Comparison of ENCODE assay signal across 8 mouse cellular contexts in the genomic region with DNA sequence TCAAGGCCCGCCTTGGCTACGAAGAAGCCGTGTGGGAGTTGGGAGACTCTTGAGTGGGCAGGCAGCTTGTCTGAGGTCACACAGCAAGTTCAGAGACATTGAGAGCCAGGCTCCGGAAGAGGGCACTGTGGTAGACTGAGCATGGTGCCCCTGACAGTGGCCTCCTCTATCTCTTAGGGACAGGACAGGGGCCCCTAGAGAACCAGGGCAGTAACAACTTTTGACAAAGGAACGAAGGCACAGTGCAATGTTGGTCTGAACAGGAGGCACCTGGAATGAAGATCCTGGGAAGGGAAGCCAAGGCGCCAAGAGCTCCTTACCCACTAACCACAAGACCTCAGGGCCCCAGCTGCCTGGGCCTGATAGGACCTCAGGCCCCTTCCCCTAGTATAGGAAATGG. TPM values are rescaled to one million over a fixed set of nuclear protein-coding genes. Genes with fewer than 3 reads are reported as not detected.
A peak's percentile ranks its signal among the peaks of the same experiment; 100 is the strongest.
DNase-seq lines count a peak whose midpoint lies in the region; ATAC-seq and TF ChIP-seq lines count a peak whose summit lies in the region.

No protein-coding gene starts in this region.

- peak overlapping the region; percentile 51; the same call in 1 of the 2 replicates for H3K9ac ChIP-seq in kidney, embryonic 16.5 days (replicated peaks; ENCODE audit: low read length)
- peak overlapping the region; percentile 70 for H3K9ac ChIP-seq in liver, embryonic 15.5 days

- no peaks in the 10 kb centered on the region for H3K27me3 ChIP-seq in kidney, embryonic 16.5 days (ENCODE audit: insufficient read depth, low read length)
- H3K27me3 ChIP-seq in liver, embryonic 15.5 days = no peaks in the 10 kb centered on the region
- H3K27me3 ChIP-seq in testis, adult 2 months (ENCODE audit: control insufficient read depth, insufficient read depth, low read length) = no peaks in the 10 kb centered on the region

- intact Hi-C loops in left cerebral cortex, postnatal 14 days (cut with DNase I) = no loop called here

- no peaks in the 10 kb centered on the region for H3K36me3 ChIP-seq in kidney, embryonic 16.5 days (ENCODE audit: insufficient read depth, low read length)
- peaks cover 12% of the 10 kb centered on the region for H3K36me3 ChIP-seq in liver, embryonic 15.5 days (replicated peaks)
- no peaks in the 10 kb centered on the region for H3K36me3 ChIP-seq in testis, adult 2 months (ENCODE audit: control insufficient read depth, insufficient read depth, low read length)

- no peak for ATAC-seq in kidney, embryonic 16.5 days (ENCODE audit: low FRiP score, low TSS enrichment)
- ATAC-seq in erythroid progenitor cell, adult 5-6 weeks (replicated peaks; ENCODE audit: low FRiP score, poor library complexity, severe bottlenecking) = peak; percentile 74
- peak; percentile 79 for ATAC-seq in liver, embryonic 15.5 days (ENCODE audit: insufficient read depth)

- H3K4me3 ChIP-seq in kidney, embryonic 16.5 days (ENCODE audit: low read length) = no peak overlapping the region
- peak overlapping the region; percentile 70 for H3K4me3 ChIP-seq in liver, embryonic 15.5 days (replicated peaks)
- H3K4me3 ChIP-seq in testis, adult 2 months (ENCODE audit: control insufficient read depth, low read depth, low read length) = peak overlapping the region; percentile 41

- no peaks in the 10 kb centered on the region for H3K9me3 ChIP-seq in kidney, embryonic 16.5 days (ENCODE audit: low read length)
- H3K9me3 ChIP-seq in liver, embryonic 15.5 days (replicated peaks) = no peaks in the 10 kb centered on the region

- no peak overlapping the region for H3K27ac ChIP-seq in kidney, embryonic 16.5 days (ENCODE audit: low read length)
- peak overlapping the region; percentile 94 for H3K27ac ChIP-seq in liver, embryonic 15.5 days (replicated peaks)
- peak overlapping the region; percentile 54; the same call in 1 of the 2 replicates for H3K27ac ChIP-seq in testis, adult 2 months (ENCODE audit: control insufficient read depth, insufficient read depth, low read depth, low read length)

- peak overlapping the region; percentile 35; the same call in 1 of the 2 replicates for H3K4me2 ChIP-seq in kidney, embryonic 16.5 days (replicated peaks; ENCODE audit: low read depth, low read length)
- peak overlapping the region; percentile 92 for H3K4me2 ChIP-seq in liver, embryonic 15.5 days

- 64% methylated on average over 6 of the region's 6 CpGs for WGBS in kidney, embryonic 16.5 days
- 10% methylated on average over 6 of the region's 6 CpGs for WGBS in liver, embryonic 15.5 days (ENCODE audit: insufficient replicate concordance)

- no peak for TF ChIP-seq POLR2A in testis, adult 2 months (IDR thresholded peaks at IDR 0.05; ENCODE audit: control insufficient read depth, low read depth, low read length)

- no peak for DNase-seq in kidney, adult 8-10 months
- no peak for DNase-seq in cerebellum, adult 18-20 months
- no peak for DNase-seq in layer of hippocampus, adult 9-10 months (ENCODE audit: low spot score)
- no peak for DNase-seq in left cerebral cortex, postnatal 14 days (ENCODE audit: low spot score in 2 of 2)

- H3K4me1 ChIP-seq in kidney, embryonic 16.5 days (ENCODE audit: insufficient read depth, low read length) = peaks cover 57% of the 10 kb centered on the region
- H3K4me1 ChIP-seq in liver, embryonic 15.5 days (replicated peaks) = peaks cover 98% of the 10 kb centered on the region
- peaks cover 8% of the 10 kb centered on the region for H3K4me1 ChIP-seq in testis, adult 2 months (ENCODE audit: control insufficient read depth, insufficient read depth, low read length)

- TF ChIP-seq CTCF in testis, adult 2 months (IDR thresholded peaks at IDR 0.05; ENCODE audit: control insufficient read depth, insufficient read depth, insufficient replicate concordance, low read depth, low read length) = no peak; the same call in 1 of the 2 replicates

RNA-seq across cellular contexts. Expression of a gene that starts 10.5 kb away (rescaled TPM):
- polyA plus RNA-seq in kidney, embryonic 16.5 days (2015; fragmentation: Nextera tagmentation; extraction: Ambion mirVana) = 66.2 and 67.8 TPM in 2 replicates
- total RNA-seq in erythroid progenitor cell, adult 5-6 weeks (2015; ENCODE audit: low replicate concordance) = 29.3 and 55.9 TPM in 2 replicates
- total RNA-seq in erythroid progenitor cell, adult 5-6 weeks (2017; ENCODE audit: low replicate concordance) = 12.4 and 14.4 TPM in 2 replicates
- 45.2 and 46.1 TPM in 2 replicates for polyA plus RNA-seq in liver, embryonic 15.5 days (2015; fragmentation: Nextera tagmentation; extraction: Ambion mirVana)
- polyA plus RNA-seq in testis, adult 2 months (2012; rRNA removed) = 44.0 and 62.3 TPM in 2 replicates
- 100 to 1,000 TPM in 1 of 2 experiments, 10 to 100 TPM in 1; 93.3 to 110 TPM for total RNA-seq in left cerebral cortex, postnatal 14 days (2021)

RNA-seq across cellular contexts. Expression of a gene that starts 32.5 kb away (rescaled TPM):
- polyA plus RNA-seq in kidney, embryonic 16.5 days (2015; fragmentation: Nextera tagmentation; extraction: Ambion mirVana) = 5.0 and 5.1 TPM in 2 replicates
- 10.1 and 12.2 TPM in 2 replicates for total RNA-seq in erythroid progenitor cell, adult 5-6 weeks (2015; ENCODE audit: low replicate concordance)
- 3.5 and 10.3 TPM in 2 replicates for total RNA-seq in erythroid progenitor cell, adult 5-6 weeks (2017; ENCODE audit: low replicate concordance)
- 8.3 and 9.3 TPM in 2 replicates for polyA plus RNA-seq in liver, embryonic 15.5 days (2015; fragmentation: Nextera tagmentation; extraction: Ambion mirVana)
- polyA plus RNA-seq in testis, adult 2 months (2012; rRNA removed) = 0.31 and 0.49 TPM in 2 replicates
- under 1 TPM; 0.68 to 0.89 TPM for total RNA-seq in left cerebral cortex, postnatal 14 days (2021)
